Mouse (Mus musculus): ENCODE results near the gene Lin7a. TPM values are rescaled to one million over a fixed set of nuclear protein-coding genes. Genes with fewer than 3 reads are reported as not detected.

The Lin7a gene
- polyA plus RNA-seq, 1 experiment from 2014 or later: 45.3 TPM

GRCm38 (mm10) chr10:107316100-107316499 is 44.6 kb downstream of the Lin7a start:
- H3K27ac ChIP-seq: no peak overlapping the region
- WGBS: 67% methylated on average over 2 of the region's 2 CpGs
- no peak overlapping the region for H3K4me2 ChIP-seq
- no peaks in the 10 kb centered on the region for H3K9me3 ChIP-seq
- H3K4me3 ChIP-seq: no peak overlapping the region
- no peak for ATAC-seq (replicated peaks)
- H3K36me3 ChIP-seq (replicated peaks): no peaks in the 10 kb centered on the region
- H3K4me1 ChIP-seq: no peaks in the 10 kb centered on the region
- H3K27me3 ChIP-seq (replicated peaks): no peaks in the 10 kb centered on the region
- no peak overlapping the region for H3K9ac ChIP-seq

DNA sequence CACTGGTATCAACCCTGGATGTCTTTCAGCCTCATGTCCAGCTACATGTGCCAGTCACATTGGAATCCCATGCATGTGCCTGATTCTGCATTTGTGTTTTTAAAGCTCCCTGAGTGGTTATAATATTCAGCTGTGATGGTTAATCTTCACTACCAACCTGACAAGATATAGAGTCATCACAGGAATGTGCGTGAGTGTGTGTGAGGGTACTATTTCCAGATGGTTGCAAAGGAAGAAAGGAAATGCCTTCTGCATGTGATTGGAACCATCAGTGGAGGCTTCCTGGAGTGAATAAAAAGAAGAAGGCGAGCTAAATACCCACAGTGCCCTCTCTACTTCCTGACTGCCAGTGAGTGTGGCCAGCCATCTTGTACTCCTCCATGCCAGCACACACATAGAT is 48.2 kb downstream of the Lin7a start:
- no peak overlapping the region for H3K27ac ChIP-seq
- no peaks in the 10 kb centered on the region for H3K36me3 ChIP-seq (replicated peaks)
- H3K27me3 ChIP-seq (replicated peaks): no peaks in the 10 kb centered on the region
- H3K9me3 ChIP-seq: no peaks in the 10 kb centered on the region
- 69% methylated on average over 2 of the region's 2 CpGs for WGBS
- no peak overlapping the region for H3K4me2 ChIP-seq
- ATAC-seq (replicated peaks): no peak
- H3K4me3 ChIP-seq: no peak overlapping the region
- no peak overlapping the region for H3K9ac ChIP-seq
- no peaks in the 10 kb centered on the region for H3K4me1 ChIP-seq

GRCm38 (mm10) chr10:107323865-107324264 is 52.4 kb downstream of the Lin7a start:
- no peak for ATAC-seq (replicated peaks)
- H3K36me3 ChIP-seq (replicated peaks): no peaks in the 10 kb centered on the region
- no peak overlapping the region for H3K27ac ChIP-seq
- no peaks in the 10 kb centered on the region for H3K27me3 ChIP-seq (replicated peaks)
- no peak overlapping the region for H3K9ac ChIP-seq
- 94% methylated on average over 7 of the region's 7 CpGs for WGBS
- H3K4me1 ChIP-seq: no peaks in the 10 kb centered on the region
- no peaks in the 10 kb centered on the region for H3K9me3 ChIP-seq
- no peak overlapping the region for H3K4me3 ChIP-seq
- H3K4me2 ChIP-seq: no peak overlapping the region

- no peak overlapping the region for H3K9ac ChIP-seq
- no peak overlapping the region for H3K27ac ChIP-seq
- no peaks in the 10 kb centered on the region for H3K27me3 ChIP-seq (replicated peaks)
- WGBS: 91% methylated on average over 5 of the region's 5 CpGs
- H3K36me3 ChIP-seq (replicated peaks): no peaks in the 10 kb centered on the region
- ATAC-seq (replicated peaks): no peak
- H3K4me1 ChIP-seq: no peaks in the 10 kb centered on the region
- H3K9me3 ChIP-seq: no peaks in the 10 kb centered on the region
- H3K4me2 ChIP-seq: no peak overlapping the region
- H3K4me3 ChIP-seq: no peak overlapping the region
Measured at GRCm38 (mm10) chr10:107325558-107325957, 54.1 kb downstream of the Lin7a start.

DNA sequence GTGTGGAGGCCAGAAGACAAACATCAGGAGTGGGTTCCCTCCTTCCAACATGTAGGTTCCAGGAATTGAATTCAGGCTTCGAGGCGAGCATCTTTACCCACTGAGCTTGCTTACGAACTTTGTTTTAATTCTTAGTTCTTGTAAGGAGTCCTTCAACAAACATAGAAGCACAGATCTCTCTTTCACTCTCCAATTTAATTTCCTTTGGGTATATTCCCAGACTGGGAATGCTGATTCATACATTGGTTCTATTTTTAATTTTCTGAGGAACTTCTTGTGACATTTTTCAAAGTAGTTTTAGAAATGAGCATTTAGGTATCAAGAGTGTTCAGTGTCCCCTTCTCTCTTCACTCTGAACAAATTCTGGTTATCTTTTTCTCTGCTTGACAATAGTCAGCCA is 68.0 kb downstream of the Lin7a start:
- Histone ChIP-seq H3K4me3 (no peak overlapping the region), H3K27ac (no peak overlapping the region), H3K9ac (no peak overlapping the region), H3K4me1 (no peaks in the 10 kb centered on the region), H3K9me3 (no peaks in the 10 kb centered on the region), H3K36me3 (replicated peaks) (no peaks in the 10 kb centered on the region), H3K4me2 (no peak overlapping the region), H3K27me3 (replicated peaks) (no peaks in the 10 kb centered on the region)
- WGBS: 90% methylated on average over 3 of the region's 3 CpGs
- ATAC-seq (replicated peaks): no peak

GRCm38 (mm10) chr10:107341151-107341550 is 69.7 kb downstream of the Lin7a start:
- no peak overlapping the region for H3K27ac ChIP-seq
- no peaks in the 10 kb centered on the region for H3K27me3 ChIP-seq (replicated peaks)
- H3K4me1 ChIP-seq: no peaks in the 10 kb centered on the region
- no peaks in the 10 kb centered on the region for H3K36me3 ChIP-seq (replicated peaks)
- no peak overlapping the region for H3K4me3 ChIP-seq
- ATAC-seq (replicated peaks): no peak
- WGBS: 67% methylated on average over 4 of the region's 4 CpGs
- H3K9me3 ChIP-seq: no peaks in the 10 kb centered on the region
- no peak overlapping the region for H3K4me2 ChIP-seq
- H3K9ac ChIP-seq: no peak overlapping the region

DNA sequence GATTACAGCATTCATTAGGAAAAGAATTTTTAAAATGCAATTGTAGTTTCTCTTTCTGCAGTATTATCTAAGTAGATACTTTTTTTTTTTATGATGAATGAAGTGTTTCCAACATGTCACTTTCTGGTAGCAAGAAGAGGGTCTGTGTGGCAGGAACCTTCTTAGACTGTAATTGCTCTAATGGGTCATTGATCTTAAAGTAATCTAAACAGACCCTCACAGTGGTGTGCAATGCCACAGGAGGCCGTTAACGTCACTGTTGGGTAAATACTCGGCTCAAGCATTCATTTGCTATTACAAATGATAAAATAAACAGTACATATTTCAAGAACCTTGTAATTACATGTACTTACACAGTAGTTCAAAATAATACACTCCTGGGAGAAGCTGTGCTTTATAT is 72.7 kb downstream of the Lin7a start:
- H3K4me2 ChIP-seq: no peak overlapping the region
- H3K4me3 ChIP-seq: no peak overlapping the region
- ATAC-seq (replicated peaks): no peak
- no peaks in the 10 kb centered on the region for H3K4me1 ChIP-seq
- H3K9me3 ChIP-seq: no peaks in the 10 kb centered on the region
- H3K9ac ChIP-seq: no peak overlapping the region
- no peaks in the 10 kb centered on the region for H3K36me3 ChIP-seq (replicated peaks)
- WGBS: 63% methylated on average over 3 of the region's 3 CpGs
- H3K27me3 ChIP-seq (replicated peaks): no peaks in the 10 kb centered on the region
- H3K27ac ChIP-seq: no peak overlapping the region

DNA sequence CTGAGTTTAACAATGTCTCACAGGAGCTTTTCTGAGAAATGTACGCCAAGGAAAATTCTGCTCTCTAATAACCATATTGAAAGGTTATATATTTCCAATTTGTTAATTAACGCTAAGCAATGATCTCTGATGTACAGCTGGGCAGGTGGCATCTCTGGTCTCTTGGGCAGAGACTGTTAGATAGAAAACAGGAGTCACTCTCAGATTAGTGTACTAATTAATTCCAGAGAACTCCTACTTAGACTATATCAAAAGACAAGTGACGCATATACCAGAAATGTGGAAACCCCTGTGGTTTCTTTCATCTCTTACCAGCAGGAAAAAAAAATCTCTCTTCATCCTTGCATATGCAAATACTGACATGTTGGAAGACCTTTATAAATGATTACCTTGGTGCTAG is 76.4 kb downstream of the Lin7a start:
- Histone ChIP-seq H3K27ac (no peak overlapping the region), H3K9me3 (no peaks in the 10 kb centered on the region), H3K4me2 (no peak overlapping the region), H3K4me3 (no peak overlapping the region), H3K36me3 (replicated peaks) (no peaks in the 10 kb centered on the region), H3K27me3 (replicated peaks) (no peaks in the 10 kb centered on the region), H3K9ac (no peak overlapping the region), H3K4me1 (peaks cover 4% of the 10 kb centered on the region; the same call in 1 of the 2 replicates)
- WGBS: 63% methylated on average over 3 of the region's 3 CpGs
- peak; percentile 57 for ATAC-seq (replicated peaks)

DNA sequence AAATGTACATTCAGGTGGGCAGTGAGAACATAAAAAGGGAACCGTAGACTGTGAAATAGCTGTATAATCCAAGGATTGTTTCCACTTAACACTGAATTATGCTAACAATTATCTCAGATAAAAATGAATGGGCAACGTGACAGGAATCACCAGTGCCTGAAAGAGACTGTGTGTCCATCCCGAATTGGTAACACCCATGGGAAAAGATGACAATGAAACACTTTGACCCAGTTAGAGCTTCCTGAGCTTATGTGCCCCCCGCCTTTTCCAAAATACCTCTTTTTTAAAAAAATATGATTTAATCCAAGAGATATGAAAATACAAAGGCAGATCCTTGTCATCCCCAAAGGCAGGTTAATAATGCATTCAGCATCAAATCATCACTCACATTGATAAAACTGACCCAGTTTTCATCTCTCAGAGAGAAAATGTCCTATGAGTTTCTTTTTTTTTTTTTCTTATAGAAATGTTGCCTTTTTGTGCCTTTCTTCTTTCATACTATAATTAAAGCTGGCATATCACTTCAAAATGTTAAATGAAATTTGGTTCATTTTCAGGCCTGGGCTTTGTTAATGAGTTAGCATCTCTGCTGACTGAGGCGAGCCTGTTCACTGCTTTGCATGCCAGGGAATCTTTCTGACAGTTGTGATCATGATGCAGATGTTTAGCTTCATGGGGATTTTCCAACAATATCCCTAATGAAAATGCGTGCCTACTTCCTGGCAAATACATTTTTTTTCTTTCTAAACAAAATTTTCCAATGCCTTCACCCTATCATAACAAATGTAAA is 80.4 kb downstream of the Lin7a start:
- Histone ChIP-seq H3K9me3 (no peaks in the 10 kb centered on the region), H3K9ac (no peak overlapping the region), H3K4me3 (no peak overlapping the region), H3K4me1 (peaks cover 4% of the 10 kb centered on the region; the same call in 1 of the 2 replicates), H3K36me3 (replicated peaks) (no peaks in the 10 kb centered on the region), H3K4me2 (no peak overlapping the region), H3K27me3 (replicated peaks) (no peaks in the 10 kb centered on the region), H3K27ac (no peak overlapping the region)
- ATAC-seq (replicated peaks): 0 out of 2 replicates have a peak, but pooled peaks have one; percentile 28
- WGBS: 33% methylated on average over 6 of the region's 6 CpGs

- Histone ChIP-seq H3K36me3 (replicated peaks) (no peaks in the 10 kb centered on the region), H3K9ac (no peak overlapping the region), H3K4me3 (no peak overlapping the region), H3K27ac (no peak overlapping the region), H3K9me3 (no peaks in the 10 kb centered on the region), H3K4me1 (peaks cover 4% of the 10 kb centered on the region; the same call in 1 of the 2 replicates), H3K27me3 (replicated peaks) (no peaks in the 10 kb centered on the region), H3K4me2 (no peak overlapping the region)
- no peak for ATAC-seq (replicated peaks)
- WGBS: 95% methylated on average over 3 of the region's 3 CpGs
Measured at GRCm38 (mm10) chr10:107353483-107353882, 82.0 kb downstream of the Lin7a start.

DNA sequence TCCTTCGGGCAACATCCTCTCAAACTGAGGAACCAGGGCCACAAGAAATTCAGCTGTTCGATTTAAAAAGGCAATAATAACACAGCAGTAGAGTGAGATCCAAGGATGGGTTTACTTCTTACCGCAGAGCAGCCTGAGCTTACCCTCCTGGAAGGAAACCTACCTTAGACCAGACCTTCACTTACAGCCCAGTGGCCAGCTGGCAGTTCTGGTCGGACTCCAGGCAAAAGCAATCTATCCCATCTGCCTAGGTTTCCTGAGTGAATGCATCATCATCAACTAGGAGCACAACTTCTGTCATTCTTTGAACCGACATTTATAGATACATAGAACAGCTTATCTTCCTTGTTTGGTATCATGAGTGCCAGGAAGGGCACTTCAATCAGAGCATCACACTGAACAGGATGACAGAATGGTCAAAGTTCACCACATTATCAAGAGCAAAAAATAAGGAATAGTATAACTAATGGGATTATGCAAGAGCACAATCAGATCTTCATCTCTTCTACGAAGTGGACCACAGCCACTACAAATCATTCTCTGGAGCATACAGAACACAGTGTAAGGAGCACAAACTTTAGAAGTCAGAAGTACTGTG is 87.1 kb downstream of the Lin7a start:
- Histone ChIP-seq H3K9me3 (no peaks in the 10 kb centered on the region), H3K27ac (no peak overlapping the region), H3K4me1 (no peaks in the 10 kb centered on the region), H3K4me3 (no peak overlapping the region), H3K36me3 (replicated peaks) (no peaks in the 10 kb centered on the region), H3K9ac (no peak overlapping the region), H3K27me3 (replicated peaks) (no peaks in the 10 kb centered on the region), H3K4me2 (no peak overlapping the region)
- no peak for ATAC-seq (replicated peaks)
- WGBS: 90% methylated on average over 6 of the region's 6 CpGs

DNA sequence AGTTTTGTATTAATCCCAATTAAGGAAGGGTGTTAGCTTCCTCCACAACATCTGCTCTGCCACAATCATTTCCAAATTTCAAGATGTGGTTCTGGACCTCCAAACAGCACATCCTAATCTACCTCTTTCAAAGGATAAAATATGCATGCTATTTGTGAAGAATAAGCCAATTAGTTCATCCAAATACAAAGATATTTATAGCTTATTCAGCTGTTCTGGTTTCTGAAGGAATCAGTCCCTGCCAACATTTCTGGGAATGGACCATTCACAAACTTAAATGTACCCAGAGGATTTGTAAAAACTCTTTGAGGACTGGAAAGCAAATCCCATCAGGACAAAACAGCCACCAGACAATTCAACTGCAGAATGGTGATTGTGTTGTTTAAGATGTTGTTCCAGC is 87.8 kb downstream of the Lin7a start:
- no peak for ATAC-seq (replicated peaks)
- H3K36me3 ChIP-seq (replicated peaks): no peaks in the 10 kb centered on the region
- H3K4me1 ChIP-seq: no peaks in the 10 kb centered on the region
- no peak overlapping the region for H3K27ac ChIP-seq
- H3K27me3 ChIP-seq (replicated peaks): no peaks in the 10 kb centered on the region
- no peaks in the 10 kb centered on the region for H3K9me3 ChIP-seq
- H3K4me2 ChIP-seq: no peak overlapping the region
- no peak overlapping the region for H3K9ac ChIP-seq
- no peak overlapping the region for H3K4me3 ChIP-seq

- H3K27me3 ChIP-seq (replicated peaks): no peaks in the 10 kb centered on the region
- H3K4me1 ChIP-seq: no peaks in the 10 kb centered on the region
- no peak overlapping the region for H3K27ac ChIP-seq
- WGBS: 72% methylated on average over 4 of the region's 4 CpGs
- H3K9me3 ChIP-seq: no peaks in the 10 kb centered on the region
- H3K4me2 ChIP-seq: no peak overlapping the region
- no peak overlapping the region for H3K4me3 ChIP-seq
- H3K9ac ChIP-seq: no peak overlapping the region
- no peak for ATAC-seq (replicated peaks)
- no peaks in the 10 kb centered on the region for H3K36me3 ChIP-seq (replicated peaks)
Measured at GRCm38 (mm10) chr10:107361546-107361945, 90.1 kb downstream of the Lin7a start.

Measured in midbrain, embryonic 15.5 days (tissue).